Mouse (Mus musculus): ENCODE results near the gene 2310061N02Rik.
"Not testable (repeated sequence)": the region's sequence is repeated elsewhere in the genome, so short reads cannot be mapped to it uniquely, and the experiment has no call there.

Gene 2310061N02Rik

GRCm38 (mm10) chr16:88707496-88708012, at the start of gene 2310061N02Rik:
Gene 2310061N02Rik (minus strand): TSS chr16:88707962.
- H3K4me1 ChIP-seq (replicated peaks; ENCODE audit: low read depth, low read length), result no peaks in the 10 kb centered on the region

GRCm38 (mm10) chr16:88751535-88751934, 43.8 kb upstream of the 2310061N02Rik start, which contains the start of gene Krtap13:
Gene Krtap13 (minus strand): TSS chr16:88751635.
- not testable (repeated sequence) for H3K27me3 ChIP-seq (ENCODE audit: insufficient read depth, low read length); H3K9me3 ChIP-seq (ENCODE audit: low read length); H3K36me3 ChIP-seq (ENCODE audit: insufficient read depth, low read length); H3K4me3 ChIP-seq (replicated peaks; ENCODE audit: low read length); H3K4me1 ChIP-seq (replicated peaks; ENCODE audit: low read depth, low read length)

More at GRCm38 (mm10) chr16:88707496-88708012, at the start of gene 2310061N02Rik:
- TF ChIP-seq CTCF (conservative IDR thresholded peaks at IDR 0.05; ENCODE audit: low read length) (no peak), POU5F1 (IDR thresholded peaks at IDR 0.05; ENCODE audit: borderline replicate concordance, low read length) (no peak), NANOG (IDR thresholded peaks at IDR 0.05; ENCODE audit: borderline replicate concordance, low read length) (no peak)
- Histone ChIP-seq H3K4me3 (replicated peaks; ENCODE audit: low read length) (no peak within 1 kb of the TSS), H3K27me3 (ENCODE audit: insufficient read depth, low read length) (peaks cover 5% of the 10 kb centered on the region), H3K9me3 (ENCODE audit: low read length) (peaks cover 4% of the 10 kb centered on the region; the same call in 1 of the 2 replicates), H3K36me3 (ENCODE audit: insufficient read depth, low read length) (no peaks in the 10 kb centered on the region)

- no peak for TF ChIP-seq NANOG (IDR thresholded peaks at IDR 0.05; ENCODE audit: borderline replicate concordance, low read length)
- TF ChIP-seq POU5F1 (IDR thresholded peaks at IDR 0.05; ENCODE audit: borderline replicate concordance, low read length), result no peak
- no peak for TF ChIP-seq CTCF (conservative IDR thresholded peaks at IDR 0.05; ENCODE audit: low read length)
- Histone ChIP-seq H3K36me3 (ENCODE audit: insufficient read depth, low read length) (no peaks in the 10 kb centered on the region), H3K27me3 (ENCODE audit: insufficient read depth, low read length) (no peaks in the 10 kb centered on the region), H3K4me3 (replicated peaks; ENCODE audit: low read length) (no peak overlapping the region), H3K4me1 (replicated peaks; ENCODE audit: low read depth, low read length) (no peaks in the 10 kb centered on the region), H3K9me3 (ENCODE audit: low read length) (no peaks in the 10 kb centered on the region)
These were observed 40.2 kb upstream of the 2310061N02Rik start for GRCm38 (mm10) chr16:88747943-88748342.

GRCm38 (mm10) chr16:88744750-88745340, 37.1 kb upstream of the 2310061N02Rik start:
- Histone ChIP-seq H3K4me3 (replicated peaks; ENCODE audit: low read length) (no peak overlapping the region), H3K27me3 (ENCODE audit: insufficient read depth, low read length) (no peaks in the 10 kb centered on the region), H3K4me1 (replicated peaks; ENCODE audit: low read depth, low read length) (no peaks in the 10 kb centered on the region), H3K36me3 (ENCODE audit: insufficient read depth, low read length) (no peaks in the 10 kb centered on the region), H3K9me3 (ENCODE audit: low read length) (no peaks in the 10 kb centered on the region)
- TF ChIP-seq NANOG (IDR thresholded peaks at IDR 0.05; ENCODE audit: borderline replicate concordance, low read length), result no peak
- no peak for TF ChIP-seq CTCF (conservative IDR thresholded peaks at IDR 0.05; ENCODE audit: low read length)
- TF ChIP-seq POU5F1 (IDR thresholded peaks at IDR 0.05; ENCODE audit: borderline replicate concordance, low read length), result no peak

- Histone ChIP-seq H3K36me3 (ENCODE audit: insufficient read depth, low read length) (no peaks in the 10 kb centered on the region), H3K27me3 (ENCODE audit: insufficient read depth, low read length) (no peaks in the 10 kb centered on the region), H3K9me3 (ENCODE audit: low read length) (no peaks in the 10 kb centered on the region), H3K4me3 (replicated peaks; ENCODE audit: low read length) (no peak overlapping the region), H3K4me1 (replicated peaks; ENCODE audit: low read depth, low read length) (no peaks in the 10 kb centered on the region)
- no peak for TF ChIP-seq CTCF (conservative IDR thresholded peaks at IDR 0.05; ENCODE audit: low read length)
- no peak for TF ChIP-seq NANOG (IDR thresholded peaks at IDR 0.05; ENCODE audit: borderline replicate concordance, low read length)
- TF ChIP-seq POU5F1 (IDR thresholded peaks at IDR 0.05; ENCODE audit: borderline replicate concordance, low read length), result no peak
These were observed 27.6 kb upstream of the 2310061N02Rik start for GRCm38 (mm10) chr16:88735391-88735790.

GRCm38 (mm10) chr16:88728812-88729275, 21.1 kb upstream of the 2310061N02Rik start, which contains the start of gene Krtap13-1:
Gene Krtap13-1 (plus strand): TSS chr16:88728862.
- no peaks in the 10 kb centered on the region for H3K27me3 ChIP-seq (ENCODE audit: insufficient read depth, low read length)
- H3K9me3 ChIP-seq (ENCODE audit: low read length), result no peaks in the 10 kb centered on the region
- no peak for TF ChIP-seq NANOG (IDR thresholded peaks at IDR 0.05; ENCODE audit: borderline replicate concordance, low read length)
- TF ChIP-seq CTCF (conservative IDR thresholded peaks at IDR 0.05; ENCODE audit: low read length), result no peak
- TF ChIP-seq POU5F1 (IDR thresholded peaks at IDR 0.05; ENCODE audit: borderline replicate concordance, low read length), result no peak
- H3K4me3 ChIP-seq (replicated peaks; ENCODE audit: low read length), result no peak within 1 kb of the TSS
- peaks cover 5% of the 10 kb centered on the region for H3K4me1 ChIP-seq (replicated peaks; ENCODE audit: low read depth, low read length)
- no peaks in the 10 kb centered on the region for H3K36me3 ChIP-seq (ENCODE audit: insufficient read depth, low read length)

- H3K9me3 ChIP-seq (ENCODE audit: low read length), result peaks cover 9% of the 10 kb centered on the region
- TF ChIP-seq POU5F1 (IDR thresholded peaks at IDR 0.05; ENCODE audit: borderline replicate concordance, low read length) (no peak), CTCF (conservative IDR thresholded peaks at IDR 0.05; ENCODE audit: low read length) (no peak), NANOG (IDR thresholded peaks at IDR 0.05; ENCODE audit: borderline replicate concordance, low read length) (peak; percentile 89)
- no peak overlapping the region for H3K4me3 ChIP-seq (replicated peaks; ENCODE audit: low read length)
- peaks cover 6% of the 10 kb centered on the region; the same call in 1 of the 2 replicates for H3K27me3 ChIP-seq (ENCODE audit: insufficient read depth, low read length)
- 0 out of 2 replicates have a peak, but pooled peaks cover 3% of the 10 kb centered on the region for H3K36me3 ChIP-seq (ENCODE audit: insufficient read depth, low read length)
- peaks cover 53% of the 10 kb centered on the region for H3K4me1 ChIP-seq (replicated peaks; ENCODE audit: low read depth, low read length)
These were observed 12.3 kb upstream of the 2310061N02Rik start for GRCm38 (mm10) chr16:88720031-88720430.

- Histone ChIP-seq H3K4me1 (replicated peaks; ENCODE audit: low read depth, low read length) (peaks cover 35% of the 10 kb centered on the region), H3K36me3 (ENCODE audit: insufficient read depth, low read length) (0 out of 2 replicates have a peak, but pooled peaks cover 3% of the 10 kb centered on the region), H3K27me3 (ENCODE audit: insufficient read depth, low read length) (peaks cover 3% of the 10 kb centered on the region; the same call in 1 of the 2 replicates), H3K4me3 (replicated peaks; ENCODE audit: low read length) (no peak overlapping the region), H3K9me3 (ENCODE audit: low read length) (peaks cover 25% of the 10 kb centered on the region)
- no peak for TF ChIP-seq POU5F1 (IDR thresholded peaks at IDR 0.05; ENCODE audit: borderline replicate concordance, low read length)
- no peak for TF ChIP-seq CTCF (conservative IDR thresholded peaks at IDR 0.05; ENCODE audit: low read length)
These were observed 8.8 kb upstream of the 2310061N02Rik start for GRCm38 (mm10) chr16:88716549-88716948.

All from E14TG2a.4 (cell line).